In genomic region chr10:122039566-122039965, GRCm38 (mm10) we compare ENCODE assay signal across 26 mouse cellular contexts. TPM values are rescaled to one million over a fixed set of nuclear protein-coding genes. Genes with fewer than 3 reads are reported as not detected.
DNase-seq lines count a peak whose midpoint lies in the region; ATAC-seq and TF ChIP-seq lines count a peak whose summit lies in the region.
"Had no signal": no experiment of that assay in that cellular context is flagged by ENCODE, and none has a peak within 500 bp of the region (broad histone marks: within the 10 kb centered on the region; RNA-seq: fewer than 3 reads in every experiment).

No protein-coding gene starts in this region.

- peaks cover 3% of the 10 kb centered on the region; the same call in 1 of the 2 replicates for H3K9me3 ChIP-seq in liver, embryonic 11.5 days (ENCODE audit: control insufficient read depth, low read length)
- H3K9me3 ChIP-seq: embryonic facial prominence, embryonic 12.5 days had no signal

- intact Hi-C loops in heart, adult 2 months (cut with DNase I) = no loop called here
- intact Hi-C loops in heart, postnatal 10 days (cut with DNase I) = no loop called here

- H3K27me3 ChIP-seq in heart, adult 2 months (ENCODE audit: control insufficient read depth, insufficient read depth, low read length) = no peaks in the 10 kb centered on the region
- H3K27me3 ChIP-seq in splenic B cell, adult 2 months (ENCODE audit: control insufficient read depth, insufficient read depth, low read length, poor library complexity, severe bottlenecking) = no peaks in the 10 kb centered on the region; the same call in 1 of the 2 replicates
- H3K27me3 ChIP-seq in liver, embryonic 11.5 days (replicated peaks; ENCODE audit: control insufficient read depth, insufficient read depth, low read length) = no peaks in the 10 kb centered on the region
- H3K27me3 ChIP-seq: embryonic facial prominence, embryonic 12.5 days; embryonic facial prominence, embryonic 15.5 days; Patski had no signal

- H3K79me2 ChIP-seq in heart, adult 2 months (replicated peaks; ENCODE audit: control insufficient read depth, insufficient read depth, low read length) = no peaks in the 10 kb centered on the region; the same call in 1 of the 2 replicates

- WGBS in heart, adult 2 months = 89% methylated on average over 4 of the region's 4 CpGs
- WGBS in liver, embryonic 11.5 days = 86% methylated on average over 4 of the region's 4 CpGs

- no peak overlapping the region for H3K4me3 ChIP-seq in heart, adult 2 months
- H3K4me3 ChIP-seq in liver, embryonic 11.5 days (ENCODE audit: low read depth, low read length) = no peak overlapping the region
- H3K4me3 ChIP-seq: embryonic facial prominence, embryonic 12.5 days; embryonic facial prominence, embryonic 15.5 days had no signal

- ATAC-seq in common myeloid progenitor, adult 5-6 weeks (replicated peaks; ENCODE audit: low read depth, poor library complexity, severe bottlenecking) = peak; percentile 77
- peak; percentile 84 for ATAC-seq in megakaryocyte, adult 5-6 weeks (ENCODE audit: poor library complexity, severe bottlenecking)
- no peak for ATAC-seq in liver, embryonic 11.5 days (replicated peaks; ENCODE audit: low FRiP score)
- ATAC-seq: CD4-positive, CD25-positive, alpha-beta regulatory T cell, adult 4 months; forebrain, embryonic 14.5 days; hindbrain, postnatal 0 days; inflammation-experienced regulatory T-cells, adult 6 months; Patski had no signal

- no peaks in the 10 kb centered on the region for H3K4me1 ChIP-seq in heart, adult 2 months (ENCODE audit: control insufficient read depth, insufficient read depth, low read length)
- H3K4me1 ChIP-seq in liver, embryonic 11.5 days (replicated peaks; ENCODE audit: control insufficient read depth, insufficient read depth, low read length) = no peaks in the 10 kb centered on the region
- H3K4me1 ChIP-seq: embryonic facial prominence, embryonic 15.5 days had no signal

- peak; percentile 39 for DNase-seq in heart, adult 11 months
- no peak for DNase-seq in heart, adult 2 months
- DNase-seq in splenic B cell, adult 2 months (ENCODE audit: low read depth, low spot score) = peak; percentile 21
- no peak for DNase-seq in heart, postnatal 10 days
- DNase-seq in liver, embryonic 11.5 days (ENCODE audit: low spot score) = no peak
- no peak for DNase-seq in adrenal gland, postnatal 36 days
- DNase-seq: adrenal gland, postnatal 10 days; cerebellum, adult 11-12 months; cerebellum, adult 9-10 months; cerebellum, postnatal 14 days; gastrocnemius, postnatal 10 days; gastrocnemius, postnatal 36 days; heart, adult 18-20 months; heart, postnatal 36 days; kidney, adult 18-20 months had no signal

- no peak for TF ChIP-seq CTCF in heart, adult 2 months (IDR thresholded peaks at IDR 0.05)

- no peak overlapping the region for H3K4me2 ChIP-seq in liver, embryonic 11.5 days
- H3K4me2 ChIP-seq: embryonic facial prominence, embryonic 12.5 days; embryonic facial prominence, embryonic 15.5 days; heart, embryonic 11.5 days; hindbrain, embryonic 14.5 days had no signal

- no peak for TF ChIP-seq POLR2A in heart, adult 2 months (IDR thresholded peaks at IDR 0.05; ENCODE audit: insufficient read depth, low read depth, low read length)

- H3K36me3 ChIP-seq in heart, adult 2 months (ENCODE audit: control insufficient read depth, insufficient read depth, low read length) = no peaks in the 10 kb centered on the region
- H3K36me3 ChIP-seq in splenic B cell, adult 2 months (ENCODE audit: control insufficient read depth, insufficient read depth, low read length, poor library complexity, severe bottlenecking) = no peaks in the 10 kb centered on the region
- H3K36me3 ChIP-seq in liver, embryonic 11.5 days (ENCODE audit: control insufficient read depth, insufficient read depth, low read length) = no peaks in the 10 kb centered on the region

- H3K27ac ChIP-seq in heart, adult 2 months = no peak overlapping the region
- no peak overlapping the region for H3K27ac ChIP-seq in liver, embryonic 11.5 days (ENCODE audit: low read depth, low read length)
- H3K27ac ChIP-seq: embryonic facial prominence, embryonic 12.5 days; embryonic facial prominence, embryonic 15.5 days; hindbrain, embryonic 14.5 days; hindbrain, postnatal 0 days had no signal

- TF ChIP-seq EP300 in heart, adult 2 months (IDR thresholded peaks at IDR 0.05; ENCODE audit: insufficient read depth, low read depth, low read length) = no peak

- no peak overlapping the region for H3K9ac ChIP-seq in heart, adult 2 months (ENCODE audit: low read depth, low read length)
- H3K9ac ChIP-seq in liver, embryonic 11.5 days (ENCODE audit: low read depth, low read length) = no peak overlapping the region
- H3K9ac ChIP-seq: embryonic facial prominence, embryonic 12.5 days; embryonic facial prominence, embryonic 15.5 days; hindbrain, embryonic 14.5 days had no signal

RNA-seq across cellular contexts. Expression of gene Srgap1, which starts 7.5 kb away (rescaled TPM):
- total RNA-seq in heart, adult 2 months (2021) = 1 to 10 TPM; 1.1 to 2.1 TPM
- 1.3 and 1.9 TPM in 2 replicates for polyA plus RNA-seq in heart, adult 2 months (2012; rRNA removed)
- 0.14 TPM in 1 of 2 replicates, not detected in the other for total RNA-seq in common myeloid progenitor, adult 5-6 weeks (2017)
- 0.07 and 0.18 TPM in 2 replicates for total RNA-seq in megakaryocyte, adult 5-6 weeks (2015)
- 0.07 and 1.1 TPM in 2 replicates for total RNA-seq in megakaryocyte, adult 5-6 weeks (2017)
- total RNA-seq in heart, postnatal 10 days (2021) = 1 to 10 TPM; 8.2 to 8.4 TPM
- polyA plus RNA-seq in liver, embryonic 11.5 days (2014; fragmentation: Nextera tagmentation; extraction: Ambion mirVana) = 2.8 and 3.8 TPM in 2 replicates
- 1 to 10 TPM; 1.9 to 3.5 TPM for total RNA-seq in adrenal gland, postnatal 36 days (2021)

RNA-seq across cellular contexts. Expression of gene Rxylt1, which starts 57.6 kb away (rescaled TPM):
- total RNA-seq in heart, adult 2 months (2021) = 10 to 100 TPM; 36.4 to 38.8 TPM
- 4.9 and 9.2 TPM in 2 replicates for polyA plus RNA-seq in heart, adult 2 months (2012; rRNA removed)
- total RNA-seq in common myeloid progenitor, adult 5-6 weeks (2017) = 44.4 and 63.6 TPM in 2 replicates
- 19.9 and 24.9 TPM in 2 replicates for total RNA-seq in megakaryocyte, adult 5-6 weeks (2015)
- 19.4 and 43.1 TPM in 2 replicates for total RNA-seq in megakaryocyte, adult 5-6 weeks (2017)
- 10 to 100 TPM; 37.7 to 43.5 TPM for total RNA-seq in heart, postnatal 10 days (2021)
- polyA plus RNA-seq in liver, embryonic 11.5 days (2014; fragmentation: Nextera tagmentation; extraction: Ambion mirVana) = 39.7 and 41.2 TPM in 2 replicates
- total RNA-seq in adrenal gland, postnatal 36 days (2021) = 10 to 100 TPM; 33.8 to 47.4 TPM

Comparison
In these comparisons a context has a peak if more than half of its experiments do, and no peak if none do; other contexts are left out.
1. DNase-seq: peak in heart, adult 11 months (single experiment) and splenic B cell, adult 2 months (single experiment); none in heart, adult 2 months (0 of 2), heart, postnatal 10 days (0 of 2), liver, embryonic 11.5 days (single experiment) and adrenal gland, postnatal 36 days (0 of 2).